Mouse (Mus musculus) neural tube, embryonic 15.5 days (tissue): ENCODE data around the gene Gm27179. TPM values are rescaled to one million over a fixed set of nuclear protein-coding genes. Genes with fewer than 3 reads are reported as not detected.
"Not testable (repeated sequence)": the region's sequence is repeated elsewhere in the genome, so short reads cannot be mapped to it uniquely, and the experiment has no call there.

Experiments
- ATAC-seq: fragments of 200-750 bp; cut with Nextera tagmentation; 2 replicates; pipeline ENCODE4 v1.8.0; 2017; ENCODE audit warnings: mild to moderate bottlenecking, moderate TSS enrichment, moderate library complexity; ENCODE audit not compliant: low FRiP score
- H3K27ac ChIP-seq: fragments of 300-500 bp; sonication (generic); replicated peaks from 2 replicates; pipeline ENCODE4 v1.5.1; 2015; ENCODE audit warnings: mild to moderate bottlenecking, inconsistent platforms
- H3K27me3 ChIP-seq: fragments of 300-500 bp; sonication (generic); replicated peaks from 2 replicates; pipeline ENCODE4 v1.6.1; 2015; ENCODE audit warnings: inconsistent platforms
- H3K36me3 ChIP-seq: fragments of 300-500 bp; sonication (generic); 2 replicates; pipeline ENCODE4 v1.6.1; 2015; ENCODE audit warnings: inconsistent platforms
- H3K4me1 ChIP-seq: fragments of 300-500 bp; sonication (generic); 2 replicates; pipeline ENCODE4 v1.6.1; 2015; ENCODE audit warnings: inconsistent platforms
- H3K4me2 ChIP-seq: fragments of 300-500 bp; sonication (generic); 2 replicates; pipeline ENCODE4 v1.6.1; 2015; ENCODE audit warnings: inconsistent platforms, mild to moderate bottlenecking, moderate library complexity
- H3K4me3 ChIP-seq: fragments of 300-500 bp; sonication (generic); replicated peaks from 2 replicates; pipeline ENCODE4 v1.5.1; 2015; ENCODE audit warnings: mild to moderate bottlenecking, inconsistent platforms
- H3K9ac ChIP-seq: fragments of 300-500 bp; sonication (generic); replicated peaks from 2 replicates; pipeline ENCODE4 v1.6.1; 2015; ENCODE audit warnings: mild to moderate bottlenecking, inconsistent platforms
- H3K9me3 ChIP-seq: fragments of 300-500 bp; sonication (generic); replicated peaks from 2 replicates; pipeline ENCODE4 v1.6.1; 2016; ENCODE audit warnings: inconsistent platforms
- WGBS: fragments of 180-500 bp; shearing (Covaris S2); methylation state at CpG from one replicate; pipeline ENCODE4 v1.1.7; 2015; ENCODE audit warnings: mixed read lengths; 5-methylcytosine and 5-hydroxymethylcytosine counted together
- polyA plus RNA-seq: library from polyadenylated mRNA; unstranded; fragments of >200 nt; fragmentation: Nextera tagmentation; extraction: Ambion mirVana; gene quantifications from 2 replicates; pipeline ENCODE4 v1.2.1, GENCODE M21; 2015

Gm27179 gene
- polyA plus RNA-seq, 1 experiment from 2014 or later: not detected

DNA sequence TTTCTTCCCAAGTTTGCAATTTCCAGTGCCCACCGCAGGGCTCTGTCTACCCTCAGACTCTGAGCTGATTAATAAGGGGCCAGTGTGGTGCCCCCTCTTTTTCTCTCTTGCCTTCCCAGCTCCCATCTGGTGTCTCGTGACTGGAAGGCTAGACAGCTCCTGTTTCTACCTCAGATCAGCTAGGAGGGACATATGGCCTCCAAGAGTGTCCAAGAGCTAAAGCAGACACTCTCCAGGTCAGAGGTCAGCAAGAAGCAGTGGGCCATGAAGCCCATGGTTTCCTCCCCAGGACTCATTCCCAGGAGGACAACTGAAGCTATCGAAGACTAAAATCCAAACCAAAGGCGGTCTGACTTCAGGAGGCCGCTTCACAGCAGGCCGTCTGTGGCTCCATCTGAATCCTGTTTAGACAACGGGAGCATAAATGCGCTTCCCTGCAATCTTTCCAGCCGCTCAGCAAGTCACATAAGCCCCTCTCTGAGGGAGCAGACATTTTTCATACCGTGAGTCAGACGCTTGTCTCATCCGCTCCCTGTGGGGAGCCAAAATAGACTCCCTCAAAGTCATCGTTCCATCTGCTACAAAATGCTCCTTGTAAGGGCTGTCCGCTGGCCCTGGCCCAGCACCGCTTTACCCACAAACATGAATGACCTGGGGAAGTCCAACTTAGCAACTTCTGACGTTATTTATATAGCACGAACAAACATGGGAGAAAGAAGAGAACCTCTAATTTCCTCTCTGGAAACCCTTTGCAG lies 44.6 kb downstream of the Gm27179 start:
- not testable (repeated sequence) for H3K9me3 ChIP-seq, H3K27ac ChIP-seq, H3K36me3 ChIP-seq, ATAC-seq, H3K4me1 ChIP-seq, H3K9ac ChIP-seq, H3K4me2 ChIP-seq, H3K4me3 ChIP-seq, H3K27me3 ChIP-seq
- WGBS: no CpG with 5 or more reads among the region's 17 CpGs

DNA sequence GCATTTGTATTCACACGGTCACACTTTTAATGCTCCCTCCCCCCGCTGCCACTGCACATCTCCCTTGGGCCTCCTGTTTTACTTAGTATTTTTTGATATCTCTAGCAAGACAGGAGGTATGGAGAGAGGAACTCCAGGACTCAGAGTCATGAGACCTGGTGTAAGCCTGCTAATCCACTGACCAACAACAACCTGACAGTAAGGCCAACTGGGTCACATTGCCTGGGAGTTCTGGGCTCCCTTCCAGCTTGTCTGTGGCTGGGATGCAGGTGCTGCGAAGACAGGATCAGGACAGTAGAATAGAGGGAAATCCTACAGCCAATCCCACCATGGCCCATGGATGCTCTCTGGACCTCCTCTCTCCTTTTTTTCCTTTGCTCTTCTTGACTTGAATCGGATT lies 47.9 kb downstream of the Gm27179 start:
- no CpG with 5 or more reads among the region's 4 CpGs for WGBS
- not testable (repeated sequence) for H3K27me3 ChIP-seq, ATAC-seq, H3K4me2 ChIP-seq, H3K4me3 ChIP-seq, H3K4me1 ChIP-seq, H3K27ac ChIP-seq, H3K9me3 ChIP-seq, H3K9ac ChIP-seq, H3K36me3 ChIP-seq

Other genes with a start within 250 kb of the Gm27179 start
- gene Synb, start 218.2 kb downstream of the Gm27179 start, polyA plus RNA-seq: not detected in 2 replicates
- gene Gm16867, start 9.2 kb downstream of the Gm27179 start, polyA plus RNA-seq: not detected in 2 replicates
- gene Entpd4b, start 42.9 kb upstream of the Gm27179 start, polyA plus RNA-seq: 20.4 and 20.6 TPM in 2 replicates